Mouse (Mus musculus) ES-E14 (cell line): ENCODE results near the gene Isg20l2.

Experiments
- CHD2 ChIP-seq: IDR thresholded peaks from 2 replicates; pipeline ENCODE4 v1.6.1; 2014; ENCODE audit warnings: mild to moderate bottlenecking, low read depth, low read length, inconsistent platforms
- HCFC1 ChIP-seq: IDR thresholded peaks from 2 replicates; pipeline ENCODE4 v1.6.1; 2012; ENCODE audit warnings: low read length, inconsistent platforms, borderline replicate concordance; ENCODE audit not compliant: insufficient read depth

DNA sequence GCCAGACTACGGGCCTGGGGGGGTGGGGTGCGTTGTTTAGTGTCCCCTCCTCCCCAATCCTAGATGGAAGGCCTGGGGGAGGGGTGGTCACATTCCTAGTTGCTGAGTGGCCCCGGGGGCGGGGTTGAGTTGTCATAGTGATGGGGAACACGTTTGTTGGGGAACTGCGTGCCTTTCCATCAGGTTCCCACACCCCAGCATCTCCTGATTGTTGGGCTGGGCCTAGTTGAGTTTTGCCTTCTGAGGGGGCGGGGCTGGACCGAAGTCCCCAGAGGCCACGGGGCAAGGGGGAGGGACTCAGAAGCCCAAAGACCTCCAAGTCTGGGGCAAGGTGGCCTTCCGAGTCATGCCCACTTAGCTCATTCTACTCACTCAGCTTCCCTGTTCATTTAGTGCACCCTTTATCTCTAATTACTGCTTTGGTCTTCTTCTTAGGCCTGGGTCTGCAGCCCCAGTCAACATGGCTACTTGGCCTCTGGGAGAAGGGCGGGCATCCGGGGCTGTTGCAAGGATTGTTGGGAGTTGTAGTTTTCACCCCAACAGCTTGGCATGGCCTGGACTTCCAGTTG is 19.5 kb upstream of the Isg20l2 start:
- TF ChIP-seq CHD2 (no peak; the same call in 1 of the 2 replicates), HCFC1 (peak; percentile 92)
